Mouse (Mus musculus) kidney, adult 18-20 months (tissue): Measurements from ENCODE around the gene Safb2.
A peak's percentile ranks its signal among the peaks of the same experiment; 100 is the strongest.
"Not testable (repeated sequence)": the region's sequence is repeated elsewhere in the genome, so short reads cannot be mapped to it uniquely, and the experiment has no call there.

Experiments
- DNase-seq: peaks from one replicate; pipeline ENCODE4 v3.0.0; 2021

Gene Safb2

GRCm38 (mm10) chr17:56584257-56585130 is at the start of gene Safb2, which contains the start of gene Safb:
TSS of gene Safb2 (minus strand) at chr17:56584585.
TSS of gene Safb (plus strand) at chr17:56584825.
- peak; percentile 98 for DNase-seq

GRCm38 (mm10) chr17:56634023-56634422 is 49.6 kb upstream of the Safb2 start:
- DNase-seq, result no peak

GRCm38 (mm10) chr17:56631807-56632206 is 47.4 kb upstream of the Safb2 start:
- no peak for DNase-seq

GRCm38 (mm10) chr17:56629800-56630781 is 45.7 kb upstream of the Safb2 start:
- not testable (repeated sequence) for DNase-seq

GRCm38 (mm10) chr17:56627530-56628277 is 43.3 kb upstream of the Safb2 start, which contains the start of gene Catsperd:
TSS of gene Catsperd (plus strand) at chr17:56628143.
- DNase-seq, result peak; percentile 60

GRCm38 (mm10) chr17:56626754-56627470 is 42.5 kb upstream of the Safb2 start, which contains the start of gene Lonp1:
TSS of gene Lonp1 (minus strand) at chr17:56626887.
- DNase-seq, result peak; percentile 99

GRCm38 (mm10) chr17:56626260-56626659 is 41.9 kb upstream of the Safb2 start:
- DNase-seq, result no peak

- DNase-seq, result no peak
Measured at GRCm38 (mm10) chr17:56625495-56625894, 41.1 kb upstream of the Safb2 start.

- DNase-seq, result no peak
Measured at GRCm38 (mm10) chr17:56617628-56618027, 33.2 kb upstream of the Safb2 start.

- no peak for DNase-seq
Measured at GRCm38 (mm10) chr17:56616725-56617124, 32.3 kb upstream of the Safb2 start.

- DNase-seq, result no peak
Measured at GRCm38 (mm10) chr17:56615792-56616191, 31.4 kb upstream of the Safb2 start.

- no peak for DNase-seq
Measured at GRCm38 (mm10) chr17:56615136-56615784, 30.9 kb upstream of the Safb2 start.

GRCm38 (mm10) chr17:56614391-56615135 is 30.2 kb upstream of the Safb2 start:
- no peak for DNase-seq

- not testable (repeated sequence) for DNase-seq
Measured at GRCm38 (mm10) chr17:56613893-56614292, 29.5 kb upstream of the Safb2 start.

- peak; percentile 97 for DNase-seq
Measured at GRCm38 (mm10) chr17:56613236-56613844, 29.0 kb upstream of the Safb2 start, which contains the start of gene Rpl36. TSS of gene Rpl36 (plus strand) at chr17:56613416.

- DNase-seq, result not testable (repeated sequence)
Measured at GRCm38 (mm10) chr17:56612565-56612939, 28.2 kb upstream of the Safb2 start.

GRCm38 (mm10) chr17:56611861-56612564 is 27.6 kb upstream of the Safb2 start:
- DNase-seq, result peak; percentile 28

GRCm38 (mm10) chr17:56611323-56611722 is 26.9 kb upstream of the Safb2 start:
- no peak for DNase-seq
